Mouse (Mus musculus) adrenal gland, adult 18-20 months (tissue): ENCODE results near the gene Bpnt1. TPM values are rescaled to one million over a fixed set of nuclear protein-coding genes. Genes with fewer than 3 reads are reported as not detected.
A peak's percentile ranks its signal among the peaks of the same experiment; 100 is the strongest.

Source experiments
- DNase-seq, 2 experiments: peaks; one replicate each; pipeline ENCODE4 v3.0.0; 2021 to 2022; ENCODE audit warnings: low spot score in 2 of 2
- total RNA-seq, 2 experiments: library from RNA; stranded (reverse); gene quantifications; 1 replicate in 1 of 2; 2 replicates in 1 of 2; pipeline ENCODE4 v1.2.3; 2021

The Bpnt1 gene
- total RNA-seq, 2 experiments from 2014 or later: 116 to 119 TPM

- peak; percentile 94 to 95 for DNase-seq
Measured at GRCm38 (mm10) chr1:185328721-185329610, 3.0 kb upstream of the Bpnt1 start, which contains the start of gene Iars2. TSS of gene Iars2 (minus strand) at chr1:185329396.

GRCm38 (mm10) chr1:185329851-185330250 lies 2.1 kb upstream of the Bpnt1 start:
- no peak for DNase-seq

GRCm38 (mm10) chr1:185331364-185331763 lies 585 bp upstream of the Bpnt1 start:
- DNase-seq: no peak

GRCm38 (mm10) chr1:185333651-185334050 lies 1.7 kb downstream of the Bpnt1 start:
- no peak for DNase-seq

GRCm38 (mm10) chr1:185334136-185334535 lies 2.2 kb downstream of the Bpnt1 start:
- DNase-seq: no peak

GRCm38 (mm10) chr1:185335231-185335765 lies 3.3 kb downstream of the Bpnt1 start:
- no peak for DNase-seq

GRCm38 (mm10) chr1:185336535-185336934 lies 4.6 kb downstream of the Bpnt1 start:
- no peak for DNase-seq

GRCm38 (mm10) chr1:185342441-185342840 lies 10.5 kb downstream of the Bpnt1 start:
- DNase-seq: no peak

- no peak for DNase-seq
Measured at GRCm38 (mm10) chr1:185343422-185343821, 11.5 kb downstream of the Bpnt1 start.

GRCm38 (mm10) chr1:185346188-185346587 lies 14.2 kb downstream of the Bpnt1 start:
- no peak for DNase-seq

GRCm38 (mm10) chr1:185349741-185350140 lies 17.8 kb downstream of the Bpnt1 start:
- DNase-seq: no peak

- DNase-seq: no peak
Measured at GRCm38 (mm10) chr1:185350611-185351010, 18.7 kb downstream of the Bpnt1 start.

GRCm38 (mm10) chr1:185352151-185352550 lies 20.2 kb downstream of the Bpnt1 start:
- no peak for DNase-seq

GRCm38 (mm10) chr1:185353351-185353750 lies 21.4 kb downstream of the Bpnt1 start:
- DNase-seq: no peak

GRCm38 (mm10) chr1:185354731-185355130 lies 22.8 kb downstream of the Bpnt1 start:
- no peak for DNase-seq

- no peak for DNase-seq
Measured at GRCm38 (mm10) chr1:185356246-185356645, 24.3 kb downstream of the Bpnt1 start.

- DNase-seq: no peak
Measured at GRCm38 (mm10) chr1:185358211-185358610, 26.3 kb downstream of the Bpnt1 start.

- DNase-seq: peak; percentile 98 to 99
Measured at GRCm38 (mm10) chr1:185362677-185363520, 30.9 kb downstream of the Bpnt1 start, which contains the start of gene Eprs. TSS of gene Eprs (plus strand) at chr1:185363044.

GRCm38 (mm10) chr1:185363526-185364182 lies 31.7 kb downstream of the Bpnt1 start:
- peak; percentile 28 to 30 for DNase-seq

GRCm38 (mm10) chr1:185364183-185364540 lies 32.2 kb downstream of the Bpnt1 start:
- DNase-seq: no peak

- DNase-seq: no peak
Measured at GRCm38 (mm10) chr1:185367383-185367782, 35.4 kb downstream of the Bpnt1 start.
